Mouse (Mus musculus) ES-Bruce4 (cell line): ENCODE results near the gene Olfr1199. TPM values are rescaled to one million over a fixed set of nuclear protein-coding genes. Genes with fewer than 3 reads are reported as not detected.

Source experiments
- H3K27ac ChIP-seq: 2 replicates; pipeline ENCODE4 v1.5.1; 2012; ENCODE audit warnings: low read length, inconsistent platforms; ENCODE audit not compliant: insufficient read depth
- H3K27me3 ChIP-seq: 2 replicates; pipeline ENCODE4 v1.6.1; 2012; ENCODE audit warnings: mild to moderate bottlenecking, low read length, inconsistent platforms; ENCODE audit not compliant: control insufficient read depth, poor library complexity, insufficient read depth, severe bottlenecking
- H3K36me3 ChIP-seq: 2 replicates; pipeline ENCODE4 v1.6.1; 2012; ENCODE audit warnings: inconsistent platforms, mild to moderate bottlenecking, low read length, moderate library complexity; ENCODE audit not compliant: control insufficient read depth, poor library complexity, insufficient read depth, severe bottlenecking
- H3K4me1 ChIP-seq: one replicate; pipeline ENCODE4 v1.8.1; 2011; ENCODE audit warnings: low read length; ENCODE audit not compliant: control insufficient read depth, insufficient read depth
- H3K4me3 ChIP-seq: 2 replicates; pipeline ENCODE4 v1.5.1; 2011; ENCODE audit warnings: low read depth, mild to moderate bottlenecking, low read length
- H3K9ac ChIP-seq: 2 replicates; pipeline ENCODE4 v1.6.1; 2012; ENCODE audit warnings: low read depth, mild to moderate bottlenecking, inconsistent platforms; ENCODE audit not compliant: poor library complexity, severe bottlenecking
- H3K9me3 ChIP-seq: replicated peaks from 2 replicates; pipeline ENCODE4 v1.6.1; 2012; ENCODE audit warnings: mild to moderate bottlenecking, low read length, inconsistent platforms; ENCODE audit not compliant: control insufficient read depth, poor library complexity, insufficient read depth, severe bottlenecking
- CTCF ChIP-seq: IDR thresholded peaks from one replicate; pipeline ENCODE4 v1.8.1; 2011; ENCODE audit warnings: low read depth, low read length
- EP300 ChIP-seq: IDR thresholded peaks from 2 replicates; pipeline ENCODE4 v1.6.1; 2011; ENCODE audit warnings: low read depth, low read length; ENCODE audit not compliant: insufficient read depth
- POLR2A ChIP-seq: IDR thresholded peaks from one replicate; pipeline ENCODE4 v1.8.1; 2011; ENCODE audit warnings: low read length; ENCODE audit not compliant: insufficient read depth
- polyA plus RNA-seq: library from polyadenylated mRNA; stranded (reverse); fragments of >200 nt; gene quantifications from 2 replicates; pipeline ENCODE4 v1.2.4, GENCODE M21; 2011; ENCODE audit warnings: low read depth; ENCODE audit not compliant: missing spikeins, insufficient read depth, insufficient read length

The Olfr1199 gene
- polyA plus RNA-seq = 0.52 TPM in 1 of 2 replicates, not detected in the other

DNA sequence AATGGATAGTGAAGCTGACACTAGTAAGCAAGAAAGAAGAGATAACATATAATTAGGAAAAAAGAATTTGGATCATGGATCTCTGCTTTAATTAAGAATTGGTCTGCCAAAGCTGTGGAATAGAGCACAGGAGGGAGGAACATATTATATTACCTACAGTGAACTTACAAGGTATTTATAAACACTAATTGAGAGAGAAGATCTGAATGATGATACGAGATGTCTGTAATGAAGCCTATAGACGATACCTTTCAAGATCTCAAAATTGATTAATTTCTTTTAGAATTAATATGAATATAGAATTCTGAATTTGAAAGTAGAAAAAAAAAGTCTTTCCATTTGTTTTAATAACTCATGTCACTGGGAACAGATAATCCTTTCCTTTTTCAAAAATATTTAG lies at the start of gene Olfr1199:
Olfr1199 (minus strand) TSS at position 101 of the 400 bp plus-strand sequence.
- no peak within 1 kb of the TSS for H3K27ac ChIP-seq
- TF ChIP-seq CTCF (no peak), EP300 (no peak), POLR2A (no peak)
- H3K9ac ChIP-seq = no peak within 1 kb of the TSS
- H3K4me3 ChIP-seq = no peak within 1 kb of the TSS
- no peaks in the 10 kb centered on the region for H3K9me3 ChIP-seq
- H3K27me3 ChIP-seq = no peaks in the 10 kb centered on the region
- H3K36me3 ChIP-seq = no peaks in the 10 kb centered on the region
- no peaks in the 10 kb centered on the region for H3K4me1 ChIP-seq

DNA sequence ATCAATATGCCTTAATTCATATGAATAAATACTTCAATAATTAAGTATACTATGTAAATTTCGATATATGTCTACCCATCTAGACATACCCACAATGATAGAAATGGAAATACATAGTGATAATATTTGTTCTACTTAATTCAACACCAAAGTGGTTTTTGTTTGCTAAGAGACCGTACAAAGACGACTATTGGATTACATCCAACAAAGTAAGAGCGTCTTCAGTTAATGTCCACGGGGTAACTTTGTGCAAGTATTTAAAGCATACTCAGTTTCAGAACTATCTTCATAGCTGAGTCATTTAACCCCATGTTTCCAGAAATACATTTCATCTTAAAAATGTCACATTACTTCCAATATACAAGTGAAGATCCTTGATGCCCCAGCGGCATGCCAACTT lies 32.5 kb upstream of the Olfr1199 start, which contains the start of gene Olfr1201:
Olfr1201 (plus strand) TSS at position 301 of the 400 bp plus-strand sequence.
- TF ChIP-seq CTCF (no peak), EP300 (no peak), POLR2A (no peak)
- no peak within 1 kb of the TSS for H3K4me3 ChIP-seq
- H3K36me3 ChIP-seq = no peaks in the 10 kb centered on the region
- H3K27ac ChIP-seq = no peak within 1 kb of the TSS
- no peaks in the 10 kb centered on the region for H3K9me3 ChIP-seq
- no peak within 1 kb of the TSS for H3K9ac ChIP-seq
- no peaks in the 10 kb centered on the region for H3K27me3 ChIP-seq
- H3K4me1 ChIP-seq = no peaks in the 10 kb centered on the region

DNA sequence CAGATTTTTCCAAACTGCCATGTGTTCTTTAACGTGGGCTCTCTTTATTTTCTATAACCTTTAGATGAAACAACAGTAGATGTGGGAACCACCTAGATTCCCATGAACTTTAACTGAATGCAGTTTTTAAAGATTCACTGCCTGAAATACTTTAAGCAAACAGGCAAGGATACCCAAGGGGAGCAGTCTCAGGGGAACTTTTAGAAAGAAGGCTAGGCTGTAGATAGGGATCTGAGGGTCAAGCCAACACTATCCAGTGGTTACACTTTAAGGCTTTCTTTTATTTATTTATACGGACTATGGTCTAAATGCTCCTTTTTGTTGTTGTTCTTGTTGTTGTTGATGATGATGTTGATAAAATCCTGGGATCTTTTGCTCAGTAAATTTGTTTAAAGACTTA lies 10.1 kb upstream of the Olfr1199 start, which contains the start of gene Olfr1200:
Olfr1200 (minus strand) TSS at position 101 of the 400 bp plus-strand sequence.
- Histone ChIP-seq H3K9me3 (no peaks in the 10 kb centered on the region), H3K4me3 (no peak within 1 kb of the TSS), H3K4me1 (no peaks in the 10 kb centered on the region), H3K27ac (no peak within 1 kb of the TSS), H3K9ac (no peak within 1 kb of the TSS), H3K27me3 (no peaks in the 10 kb centered on the region), H3K36me3 (no peaks in the 10 kb centered on the region)
- TF ChIP-seq EP300 (no peak), POLR2A (no peak), CTCF (no peak)

DNA sequence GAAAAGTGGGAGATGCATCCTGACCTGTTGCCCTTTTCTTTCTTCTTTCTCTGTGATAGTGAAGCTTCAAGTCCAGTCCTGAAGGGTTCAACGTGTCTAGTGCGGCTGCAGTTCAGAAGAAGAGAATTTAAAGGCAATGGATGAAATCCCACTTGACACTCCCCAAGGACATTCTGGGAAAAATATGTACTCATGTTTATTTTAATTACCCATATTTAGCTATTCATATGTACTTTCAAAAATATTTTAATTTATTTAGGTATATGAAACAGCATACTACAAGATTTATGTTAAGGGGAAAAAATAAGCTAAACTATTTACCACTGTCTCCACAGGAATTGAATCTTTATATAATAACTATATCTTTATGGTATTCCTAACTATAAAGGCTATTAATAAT lies 9.0 kb downstream of the Olfr1199 start, which contains the start of gene Olfr1198:
Olfr1198 (minus strand) TSS at position 101 of the 400 bp plus-strand sequence.
- Histone ChIP-seq H3K9me3 (no peaks in the 10 kb centered on the region), H3K27me3 (no peaks in the 10 kb centered on the region), H3K4me1 (no peaks in the 10 kb centered on the region), H3K4me3 (no peak within 1 kb of the TSS), H3K36me3 (no peaks in the 10 kb centered on the region), H3K9ac (no peak within 1 kb of the TSS), H3K27ac (no peak within 1 kb of the TSS)
- TF ChIP-seq POLR2A = no peak
- TF ChIP-seq EP300 = no peak
- no peak for TF ChIP-seq CTCF

DNA sequence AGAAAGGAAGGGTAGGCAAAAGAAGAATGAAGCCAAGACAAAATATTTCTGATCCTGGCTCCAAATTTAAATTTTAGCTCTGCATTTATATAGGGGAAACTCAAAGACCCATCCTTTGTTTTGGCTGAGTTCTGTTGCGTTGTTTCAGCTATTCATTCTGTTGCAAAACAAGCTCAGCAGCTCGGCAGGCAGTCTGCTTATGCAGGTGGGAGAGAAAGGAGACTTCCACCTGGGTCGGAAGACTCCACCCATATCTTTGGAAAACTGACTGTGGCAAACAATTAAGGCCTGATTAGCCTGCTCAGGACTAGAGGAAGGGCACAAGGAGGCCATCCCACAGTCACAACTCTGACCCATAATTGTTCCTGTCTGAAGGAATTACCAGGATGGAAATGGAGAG lies 16.9 kb downstream of the Olfr1199 start:
- Histone ChIP-seq H3K9me3 (peaks cover 6% of the 10 kb centered on the region), H3K36me3 (no peaks in the 10 kb centered on the region), H3K4me3 (no peak overlapping the region), H3K27ac (no peak overlapping the region), H3K9ac (no peak overlapping the region), H3K4me1 (no peaks in the 10 kb centered on the region), H3K27me3 (no peaks in the 10 kb centered on the region)
- TF ChIP-seq POLR2A (no peak), CTCF (no peak), EP300 (no peak)

DNA sequence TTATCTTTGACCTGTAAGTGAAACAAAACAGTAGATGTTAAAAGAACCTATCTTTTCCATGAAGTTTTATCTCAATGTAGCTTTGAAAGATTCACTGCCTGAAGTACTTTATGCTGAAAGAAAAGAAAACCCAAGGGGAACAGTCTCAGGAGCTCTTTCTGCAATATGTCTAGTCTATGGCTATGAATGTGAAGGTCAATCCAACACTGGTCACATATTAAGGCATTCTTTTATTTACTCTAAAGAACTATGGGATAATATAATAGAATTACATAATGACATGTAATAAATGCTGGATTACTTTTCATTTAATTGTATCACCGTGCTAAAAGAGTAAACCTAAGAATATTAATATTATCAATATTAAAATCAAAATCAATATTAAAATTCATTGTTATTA lies 28.0 kb downstream of the Olfr1199 start, which contains the start of gene Olfr1197:
Olfr1197 (minus strand) TSS at position 101 of the 400 bp plus-strand sequence.
- H3K36me3 ChIP-seq = no peaks in the 10 kb centered on the region
- H3K4me1 ChIP-seq = no peaks in the 10 kb centered on the region
- H3K9ac ChIP-seq = no peak within 1 kb of the TSS
- no peak within 1 kb of the TSS for H3K27ac ChIP-seq
- H3K4me3 ChIP-seq = no peak within 1 kb of the TSS
- no peaks in the 10 kb centered on the region for H3K9me3 ChIP-seq
- TF ChIP-seq POLR2A = no peak
- no peak for TF ChIP-seq EP300
- no peak for TF ChIP-seq CTCF
- H3K27me3 ChIP-seq = no peaks in the 10 kb centered on the region
